Mouse (Mus musculus) kidney, adult 11 months (tissue): ENCODE data around the gene Zdhhc4.

Experiments
- DNase-seq: peaks from one replicate; pipeline ENCODE4 v3.0.0; 2022

Zdhhc4 gene

GRCm38 (mm10) chr5:143316605-143317287, 12.3 kb downstream of the Zdhhc4 start:
- no peak for DNase-seq

DNA sequence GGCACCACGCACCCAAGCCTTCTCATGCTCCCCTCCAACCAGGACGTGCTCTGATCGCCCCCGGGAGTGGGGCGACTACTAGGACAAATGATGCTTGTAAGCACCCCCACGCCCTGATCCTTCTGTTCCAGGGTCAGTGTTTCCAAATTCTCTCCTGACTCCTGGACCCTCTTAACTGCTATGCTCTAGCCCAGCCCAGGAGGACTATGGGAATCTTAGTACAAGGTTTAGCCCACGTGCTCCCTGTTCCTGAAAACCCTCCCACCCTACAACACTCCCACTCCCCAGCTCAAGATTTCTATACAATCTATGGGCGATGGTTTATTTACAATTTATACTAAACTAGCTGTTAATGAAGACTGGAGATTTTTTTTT, 13.6 kb downstream of the Zdhhc4 start:
- DNase-seq, result no peak

- DNase-seq, result peak; percentile 81
Observed at GRCm38 (mm10) chr5:143314730-143315513, 14.1 kb downstream of the Zdhhc4 start, which contains the start of gene E130309D02Rik. Gene E130309D02Rik, minus strand, starts transcription at chr5:143315360.

DNA sequence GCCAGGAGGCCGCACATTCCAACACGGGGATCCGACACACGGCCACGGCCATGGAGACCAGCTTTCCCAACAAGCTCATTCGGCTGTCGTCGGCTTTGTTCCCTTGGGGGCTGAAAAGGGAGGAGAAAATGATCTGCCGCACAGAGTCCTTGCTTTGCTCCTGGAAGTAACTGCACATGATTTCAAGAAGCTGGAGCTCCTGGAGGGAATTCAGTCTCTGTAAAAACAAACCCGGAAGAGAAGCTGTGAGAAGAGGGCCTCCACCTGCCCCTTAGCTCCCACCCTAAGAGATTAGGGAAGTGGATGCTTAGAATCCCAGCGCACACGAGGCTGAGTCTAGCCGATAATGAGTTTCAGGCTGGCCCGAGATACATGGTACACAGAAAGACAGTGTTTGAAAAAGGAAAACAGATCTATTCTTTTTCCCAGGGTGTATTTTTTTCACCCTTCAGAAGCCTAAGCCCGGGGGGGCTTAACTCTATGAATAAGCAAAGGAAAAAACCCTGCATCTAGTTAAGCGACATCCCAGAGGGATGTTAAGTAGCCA, 14.8 kb downstream of the Zdhhc4 start:
- no peak for DNase-seq

GRCm38 (mm10) chr5:143311886-143312285, 17.2 kb downstream of the Zdhhc4 start:
- DNase-seq, result peak; percentile 80

DNA sequence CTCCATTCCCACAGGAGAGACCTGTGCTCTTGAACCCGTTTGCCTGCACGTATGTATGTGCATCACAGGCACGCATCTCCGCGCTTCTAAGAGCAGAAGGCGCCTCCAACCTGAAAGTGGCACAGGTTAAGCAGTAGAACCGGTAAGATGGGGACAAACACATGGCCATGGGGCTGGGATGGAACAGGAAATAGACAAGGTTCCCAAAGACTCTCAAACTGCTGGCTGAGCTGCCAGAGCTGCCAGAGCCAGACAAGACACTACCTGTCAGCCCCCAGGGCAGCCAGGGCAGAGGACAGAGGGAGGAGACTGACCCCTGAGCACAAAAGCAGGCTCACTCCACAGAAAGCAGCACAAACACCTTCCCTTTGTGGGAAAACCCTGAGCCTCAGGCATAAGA, 19.1 kb downstream of the Zdhhc4 start:
- DNase-seq, result no peak

DNA sequence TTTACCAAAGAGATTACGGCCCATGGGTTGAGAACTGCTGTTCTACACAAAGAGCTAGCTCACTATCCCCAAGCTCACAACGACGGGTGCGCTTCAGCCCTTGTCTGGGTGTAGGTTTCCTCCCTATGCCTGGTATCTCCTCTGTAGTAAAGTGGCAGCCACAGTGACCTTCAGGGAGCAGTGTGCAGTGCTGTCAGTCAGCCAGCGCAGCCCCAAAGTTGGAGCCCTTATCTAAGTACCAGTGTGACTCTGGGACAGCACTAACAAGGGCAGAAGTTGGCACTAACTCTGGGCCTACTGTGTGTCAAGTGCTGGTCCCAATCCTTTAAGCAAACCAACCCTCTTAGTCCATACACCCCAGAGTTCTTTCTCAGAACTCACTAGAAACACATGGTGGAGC, 20.2 kb downstream of the Zdhhc4 start:
- DNase-seq, result no peak

GRCm38 (mm10) chr5:143304251-143304650, 24.8 kb downstream of the Zdhhc4 start:
- DNase-seq, result no peak

GRCm38 (mm10) chr5:143301296-143301695, 27.8 kb downstream of the Zdhhc4 start:
- DNase-seq, result no peak

- peak; percentile 34 for DNase-seq
Observed at GRCm38 (mm10) chr5:143299686-143300085, 29.4 kb downstream of the Zdhhc4 start.

GRCm38 (mm10) chr5:143298391-143298790, 30.7 kb downstream of the Zdhhc4 start:
- DNase-seq, result no peak

DNA sequence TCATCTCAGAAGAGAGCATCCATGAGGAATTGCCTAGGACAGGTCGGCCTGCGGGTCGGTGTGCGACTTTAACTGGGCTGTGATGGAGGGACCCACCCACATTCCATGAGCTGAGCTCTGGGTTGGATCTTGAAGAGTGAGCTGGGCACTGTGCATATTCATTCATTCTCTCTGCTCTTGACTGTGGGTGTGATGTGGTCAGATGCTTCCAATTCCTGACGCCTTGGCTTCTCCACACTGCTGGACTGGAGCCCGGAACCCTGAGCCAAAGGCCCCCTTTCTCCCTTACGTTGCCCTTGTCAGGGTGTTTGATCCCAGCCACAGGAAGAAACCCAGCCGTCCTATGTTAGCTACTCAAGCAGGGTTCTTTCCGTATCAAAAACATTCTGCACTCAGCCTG, 31.1 kb downstream of the Zdhhc4 start:
- DNase-seq, result no peak

- no peak for DNase-seq
Observed at GRCm38 (mm10) chr5:143295330-143295729, 33.7 kb downstream of the Zdhhc4 start.

- no peak for DNase-seq
Observed at GRCm38 (mm10) chr5:143294862-143295261, 34.2 kb downstream of the Zdhhc4 start.

- no peak for DNase-seq
Observed at GRCm38 (mm10) chr5:143293404-143293803, 35.7 kb downstream of the Zdhhc4 start, which contains the start of gene Zfp853. Gene Zfp853, minus strand, starts transcription at chr5:143293623.

DNA sequence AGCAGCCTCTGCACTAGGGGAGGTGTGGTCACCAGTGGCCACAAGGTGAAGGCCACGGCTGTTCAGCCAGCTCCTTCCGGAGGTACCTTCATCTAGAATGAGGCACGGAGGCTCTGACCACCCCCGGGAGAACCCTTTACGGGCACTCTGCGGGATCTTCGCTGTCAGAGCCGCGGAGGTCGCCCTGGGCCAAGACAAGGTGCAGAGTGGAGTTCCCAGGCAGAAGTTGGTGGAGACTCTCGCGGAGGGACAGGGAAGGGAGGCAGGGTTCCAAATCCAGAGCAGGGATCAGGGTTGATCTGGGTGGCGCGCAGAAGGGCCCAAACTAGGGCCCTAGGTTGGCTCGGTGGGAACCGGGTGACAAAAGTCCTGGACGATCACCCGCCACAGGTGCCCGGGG, 36.2 kb downstream of the Zdhhc4 start:
- DNase-seq, result no peak

DNA sequence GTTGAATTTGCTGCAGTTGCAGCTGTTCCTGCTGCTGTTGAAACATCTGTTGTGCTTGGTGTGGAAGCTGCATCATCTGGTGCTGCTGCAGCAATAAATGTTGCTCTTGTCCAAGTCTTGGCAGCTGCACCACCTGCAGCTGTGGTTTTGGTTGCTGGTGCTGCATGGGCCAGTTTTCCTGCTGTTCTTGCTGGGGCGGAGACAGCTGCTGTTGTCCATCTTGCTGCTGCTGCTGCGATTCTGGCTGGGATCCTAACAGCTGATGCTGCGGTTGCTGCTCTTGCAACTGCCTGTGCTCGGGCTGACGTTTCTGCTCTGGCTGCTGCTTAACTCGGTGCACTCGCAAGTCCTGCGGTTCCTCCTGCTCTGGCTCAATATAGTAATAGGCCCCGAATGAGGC, 39.8 kb downstream of the Zdhhc4 start:
- DNase-seq, result no peak

DNA sequence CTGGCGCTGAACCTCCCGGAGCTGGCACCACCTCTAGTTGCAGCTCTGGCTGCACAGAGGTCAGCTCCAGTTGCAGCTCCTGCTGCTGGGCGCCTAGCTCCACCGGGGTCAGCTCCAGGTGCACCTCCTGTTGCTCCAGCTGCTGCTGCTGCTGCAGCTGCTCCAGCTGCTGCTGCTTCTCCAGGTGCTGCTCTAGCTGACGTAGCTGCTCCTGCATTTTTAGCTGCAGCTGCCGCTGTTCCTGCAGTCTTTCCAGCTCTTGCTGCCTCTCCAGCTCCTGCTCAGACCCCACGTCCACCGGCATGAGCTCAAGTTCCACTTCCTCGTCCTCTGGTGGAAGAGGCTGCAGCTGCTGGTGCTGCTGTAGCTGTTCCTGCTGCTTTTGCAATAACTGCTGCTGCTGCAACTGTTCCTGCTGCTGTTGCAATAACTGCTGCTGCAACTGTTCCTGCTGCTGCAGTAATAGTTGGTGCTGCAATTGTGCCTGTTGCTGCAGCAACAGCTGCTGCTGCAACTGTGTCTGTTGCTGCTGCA, 40.6 kb downstream of the Zdhhc4 start:
- DNase-seq, result no peak

GRCm38 (mm10) chr5:143287774-143288328, 41.2 kb downstream of the Zdhhc4 start:
- no peak for DNase-seq

GRCm38 (mm10) chr5:143284762-143285161, 44.3 kb downstream of the Zdhhc4 start:
- no peak for DNase-seq

DNA sequence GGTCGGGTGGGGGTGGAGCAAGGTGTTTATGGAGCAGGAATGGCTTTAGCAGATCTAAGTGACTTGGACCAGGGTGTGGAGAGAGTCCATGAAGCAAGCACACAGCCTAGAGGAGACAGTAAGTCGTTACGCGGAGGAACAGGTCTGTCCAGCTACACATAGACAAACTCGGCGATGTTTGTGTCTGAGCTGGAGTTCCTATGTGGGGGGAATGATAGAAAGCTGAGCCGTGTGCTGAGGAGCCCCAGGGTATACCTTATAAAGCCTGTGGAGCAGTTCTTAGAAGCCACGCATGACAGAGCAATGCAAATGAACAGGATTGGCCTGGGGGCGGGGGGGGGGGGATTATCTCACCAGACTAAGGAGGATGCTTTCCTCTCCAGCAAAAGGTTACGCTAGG, 49.8 kb downstream of the Zdhhc4 start:
- DNase-seq, result no peak

DNA sequence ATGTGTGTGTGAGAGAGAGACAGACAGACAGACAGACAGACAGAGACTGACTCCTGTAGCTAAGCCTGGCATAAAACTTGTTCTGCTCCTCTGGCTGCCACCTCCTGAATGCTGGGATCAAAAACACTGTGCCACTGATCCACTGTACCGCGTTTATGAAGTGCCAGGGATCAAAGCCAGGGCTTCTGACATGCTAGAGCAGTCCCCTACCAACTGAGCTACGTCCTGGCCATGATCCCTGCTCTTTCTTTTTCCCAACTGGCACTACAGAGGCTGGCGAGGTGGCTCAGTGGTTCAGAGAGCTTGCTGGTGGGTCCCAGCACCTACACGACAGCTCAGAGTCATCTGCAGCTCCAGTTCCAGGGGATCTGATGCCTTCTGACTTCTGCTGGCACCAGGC, 53.3 kb downstream of the Zdhhc4 start:
- DNase-seq, result no peak

GRCm38 (mm10) chr5:143272540-143273330, 56.3 kb downstream of the Zdhhc4 start:
- DNase-seq, result no peak
